Mouse (Mus musculus): Measurements from ENCODE around the gene Hdgfl1. TPM values are rescaled to one million over a fixed set of nuclear protein-coding genes. Genes with fewer than 3 reads are reported as not detected.

Gene Hdgfl1
- not detected for polyA plus RNA-seq (2017; shearing (Covaris generic))

DNA sequence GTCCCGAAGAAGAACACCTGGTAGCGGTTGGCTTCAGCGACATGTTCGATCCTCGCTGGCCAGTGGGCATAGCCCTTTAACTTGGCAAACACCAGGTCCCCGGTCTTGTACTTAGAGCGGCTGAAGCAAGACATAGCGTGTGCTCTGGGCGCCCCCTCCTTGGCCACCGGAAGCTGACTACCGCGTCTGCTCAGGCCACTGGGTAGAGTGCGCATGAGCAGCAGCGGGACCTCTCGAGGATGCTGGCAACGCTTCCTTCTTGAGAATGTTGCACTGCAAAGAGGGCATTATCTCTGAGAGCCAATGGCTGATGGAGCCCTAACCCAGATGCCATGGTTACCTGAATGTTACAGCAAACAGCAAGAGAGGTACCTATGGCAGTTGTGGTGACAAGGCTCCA lies at the start of gene Hdgfl1:
Gene Hdgfl1, minus strand, starts transcription at position 211 of the 400 bp plus-strand sequence.

